Mouse (Mus musculus) adrenal gland, postnatal 0 days (tissue): ENCODE data around the gene Gm45799. TPM values are rescaled to one million over a fixed set of nuclear protein-coding genes. Genes with fewer than 3 reads are reported as not detected.

ENCODE experiments used
- polyA plus RNA-seq: library from polyadenylated mRNA; unstranded; fragments of >200 nt; fragmentation: Nextera tagmentation; extraction: Ambion mirVana; gene quantifications from 2 replicates; pipeline ENCODE4 v1.2.1, GENCODE M21; 2015

Gene Gm45799
- 30.4 and 57.6 TPM in 2 replicates for polyA plus RNA-seq

DNA sequence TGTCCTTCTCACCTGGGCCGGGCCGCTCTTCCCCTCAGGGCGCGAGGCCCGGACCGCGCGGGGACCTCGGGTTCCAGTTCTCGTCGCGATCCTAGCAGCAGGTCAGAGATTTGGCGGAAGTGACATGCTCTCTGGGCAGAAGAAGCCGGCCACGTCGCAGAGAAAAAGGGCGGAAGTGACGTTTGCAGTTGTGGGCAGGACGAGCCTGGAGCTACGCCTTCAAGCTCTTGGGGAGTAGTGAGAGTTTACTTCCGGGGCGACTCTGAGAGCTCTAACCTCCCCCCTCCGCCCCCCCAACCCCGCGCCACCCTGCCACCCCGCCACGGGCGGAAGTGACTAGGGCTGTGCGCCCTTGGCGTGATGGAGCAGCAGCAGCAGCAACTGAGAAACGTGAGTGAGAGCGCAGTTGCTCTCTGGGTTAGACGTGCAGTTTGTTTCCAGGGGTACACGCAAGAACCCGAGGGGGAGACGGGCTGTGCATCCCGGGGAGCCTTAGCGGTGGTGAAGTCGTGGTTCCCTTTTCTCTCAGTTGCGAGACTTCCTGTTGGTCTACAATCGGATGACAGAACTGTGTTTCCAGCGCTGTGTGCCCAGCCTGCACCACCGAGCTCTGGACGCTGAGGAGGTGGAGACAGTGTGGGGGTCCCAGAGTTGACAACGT, at the start of gene Gm45799, which contains the start of gene Arfip2:
TSS of gene Gm45799 (plus strand) at position 320 of the 661 bp plus-strand sequence.
TSS of gene Arfip2 (minus strand) at position 184 of the 661 bp plus-strand sequence.

GRCm38 (mm10) chr7:105633127-105633800, 7.1 kb upstream of the Gm45799 start, which contains the start of gene Trim3:
Trim3 (minus strand) TSS chr7:105633571.

DNA sequence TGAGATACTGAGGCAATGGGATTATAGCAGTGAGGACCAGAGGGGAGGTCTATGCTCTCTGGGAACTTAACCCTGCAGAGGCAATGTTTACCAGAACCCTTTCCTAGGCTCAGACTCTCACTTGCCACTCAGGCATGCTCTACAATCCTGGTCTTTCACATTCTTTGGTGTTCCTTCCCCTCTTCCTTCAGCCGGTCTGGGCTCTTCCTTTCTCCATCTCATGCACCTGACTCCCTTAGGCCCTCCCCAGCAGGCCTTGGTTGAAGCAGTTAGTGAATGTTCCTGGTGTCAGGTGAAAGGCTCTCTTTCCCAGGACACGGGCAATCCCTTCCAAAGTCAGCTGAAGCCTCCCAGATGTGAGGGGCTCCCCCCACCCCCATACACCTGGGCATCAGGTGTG, 596 bp upstream of the Gm45799 start, which contains the start of gene Timm10b:
TSS of gene Timm10b (plus strand) at position 301 of the 400 bp plus-strand sequence.

GRCm38 (mm10) chr7:105650639-105651435, 10.5 kb downstream of the Gm45799 start, which contains the start of gene Dnhd1:
Dnhd1 (plus strand) TSS chr7:105650827.

Other genes with a start within 250 kb of the Gm45799 start
- gene Fam160a2, start 240.5 kb upstream of the Gm45799 start, polyA plus RNA-seq: 14.2 and 22.0 TPM in 2 replicates
- 0.08 TPM in 1 of 2 replicates, not detected in the other for gene Cnga4, start 236.0 kb upstream of the Gm45799 start, polyA plus RNA-seq
- gene Cckbr, start 214.8 kb upstream of the Gm45799 start, polyA plus RNA-seq: 0.09 and 0.18 TPM in 2 replicates
- gene Cavin3, start 158.3 kb upstream of the Gm45799 start, polyA plus RNA-seq: 121 and 164 TPM in 2 replicates
- gene Smpd1, start 86.2 kb upstream of the Gm45799 start, polyA plus RNA-seq: 33.8 and 37.9 TPM in 2 replicates
- gene Apbb1, start 58.9 kb upstream of the Gm45799 start, polyA plus RNA-seq: 50.1 and 91.9 TPM in 2 replicates
- 46.1 and 53.0 TPM in 2 replicates for gene Hpx, start 40.4 kb upstream of the Gm45799 start, polyA plus RNA-seq
- gene Trim3, start 7.0 kb upstream of the Gm45799 start, polyA plus RNA-seq: 21.1 and 25.2 TPM in 2 replicates
- 274 and 325 TPM in 2 replicates for gene Timm10b, start 496 bp upstream of the Gm45799 start, polyA plus RNA-seq
- gene Arfip2, start 136 bp upstream of the Gm45799 start, polyA plus RNA-seq: 54.4 and 61.0 TPM in 2 replicates
- 0.91 and 0.95 TPM in 2 replicates for gene Dnhd1, start 10.3 kb downstream of the Gm45799 start, polyA plus RNA-seq
- 226 and 237 TPM in 2 replicates for gene Ilk, start 96.0 kb downstream of the Gm45799 start, polyA plus RNA-seq
- 17.4 and 27.9 TPM in 2 replicates for gene Rrp8, start 96.8 kb downstream of the Gm45799 start, polyA plus RNA-seq
- gene Taf10, start 103.8 kb downstream of the Gm45799 start, polyA plus RNA-seq: 146 and 158 TPM in 2 replicates
- 58.5 and 125 TPM in 2 replicates for gene Tpp1, start 111.7 kb downstream of the Gm45799 start, polyA plus RNA-seq
- 3.0 and 4.0 TPM in 2 replicates for gene Dchs1, start 147.1 kb downstream of the Gm45799 start, polyA plus RNA-seq
- gene Mrpl17, start 170.5 kb downstream of the Gm45799 start, polyA plus RNA-seq: 438 and 446 TPM in 2 replicates